Mouse (Mus musculus) urinary bladder, postnatal 14 days (tissue): ENCODE results near the gene Olfr881.

ENCODE experiments used
- DNase-seq: peaks from one replicate; pipeline ENCODE4 v3.0.0; 2021; ENCODE audit warnings: low spot score

Gene Olfr881

GRCm38 (mm10) chr9:37991525-37991924, at the start of gene Olfr881:
Gene Olfr881, plus strand, starts transcription at chr9:37991825.
- DNase-seq, result no peak

- DNase-seq, result no peak
These were observed 7.1 kb downstream of the Olfr881 start for GRCm38 (mm10) chr9:37998581-37999204.

- DNase-seq, result no peak
These were observed 8.4 kb downstream of the Olfr881 start for GRCm38 (mm10) chr9:38000021-38000420.

GRCm38 (mm10) chr9:38025508-38025907, 33.9 kb downstream of the Olfr881 start, which contains the start of gene Olfr883:
Gene Olfr883, plus strand, starts transcription at chr9:38025808.
- DNase-seq, result no peak
